Mouse (Mus musculus) ES-E14 (cell line): ENCODE results near the gene Thada. TPM values are rescaled to one million over a fixed set of nuclear protein-coding genes. Genes with fewer than 3 reads are reported as not detected.
A peak's percentile ranks its signal among the peaks of the same experiment; 100 is the strongest.

Experiments
- DNase-seq: peaks from one replicate; pipeline ENCODE4 v3.0.0-alpha.2; 2013; ENCODE audit warnings: low read depth, low spot score
- H3K27ac ChIP-seq: 2 replicates; pipeline ENCODE4 v1.5.1; 2012; ENCODE audit warnings: low read depth, mild to moderate bottlenecking, low read length, moderate library complexity, mixed read lengths; ENCODE audit not compliant: poor library complexity, insufficient read depth, severe bottlenecking
- H3K36me3 ChIP-seq: 2 replicates; pipeline ENCODE4 v1.6.1; 2012; ENCODE audit warnings: mild to moderate bottlenecking, low read length, moderate library complexity, mixed read lengths; ENCODE audit not compliant: control insufficient read depth, poor library complexity, insufficient read depth, severe bottlenecking
- H3K4me1 ChIP-seq, 2 experiments: fragments of 150-350 bp in 1 of 2; sonication (generic) in 1 of 2; 2 replicates each; pipeline ENCODE4 v1.6.1; 2012; ENCODE audit warnings: low read length in 2 of 2, mild to moderate bottlenecking in 1 of 2, mixed read lengths in 1 of 2; ENCODE audit not compliant: control insufficient read depth in 2 of 2, insufficient read depth in 2 of 2, poor library complexity in 1 of 2
- H3K4me3 ChIP-seq, 2 experiments: fragments of 150-350 bp in 1 of 2; sonication (generic) in 1 of 2; 2 replicates each; pipeline ENCODE4 v1.5.1; 2012; ENCODE audit warnings: low read length in 2 of 2, low read depth in 1 of 2, mild to moderate bottlenecking in 1 of 2, mixed read lengths in 1 of 2; ENCODE audit not compliant: insufficient read depth in 1 of 2, poor library complexity in 1 of 2, severe bottlenecking in 1 of 2
- H3K9ac ChIP-seq: 2 replicates; pipeline ENCODE4 v1.6.1; 2012; ENCODE audit warnings: low read depth, mild to moderate bottlenecking, low read length, mixed read lengths; ENCODE audit not compliant: poor library complexity, insufficient read depth, severe bottlenecking
- H3K9me3 ChIP-seq: fragments of 150-350 bp; sonication (generic); 2 replicates; pipeline ENCODE4 v1.6.1; 2012; ENCODE audit warnings: low read depth, mild to moderate bottlenecking, low read length; ENCODE audit not compliant: control insufficient read depth, insufficient read depth
- CHD2 ChIP-seq: IDR thresholded peaks from 2 replicates; pipeline ENCODE4 v1.6.1; 2014; ENCODE audit warnings: mild to moderate bottlenecking, low read depth, low read length, inconsistent platforms
- HCFC1 ChIP-seq: IDR thresholded peaks from 2 replicates; pipeline ENCODE4 v1.6.1; 2012; ENCODE audit warnings: low read length, inconsistent platforms, borderline replicate concordance; ENCODE audit not compliant: insufficient read depth
- MAFK ChIP-seq: IDR thresholded peaks from 2 replicates; pipeline ENCODE4 v1.6.1; 2014; ENCODE audit warnings: mild to moderate bottlenecking, low read depth, low read length, inconsistent platforms; ENCODE audit not compliant: insufficient read depth
- ZC3H11A ChIP-seq: IDR thresholded peaks from 2 replicates; pipeline ENCODE4 v1.6.1; 2012; ENCODE audit warnings: low read depth, mild to moderate bottlenecking, inconsistent platforms, low read length, borderline replicate concordance
- ZNF384 ChIP-seq: IDR thresholded peaks from 2 replicates; pipeline ENCODE4 v1.6.1; 2012; ENCODE audit warnings: low read depth, low read length, inconsistent platforms
- in situ Hi-C, 2 experiments: fragments of 600-800 bp; cut with MboI; formaldehyde crosslinking; loops; one replicate each; pipeline ENCODE4 v1.15.1; 2025; ENCODE audit warnings: low sequenced_read_pairs in 2 of 2, inconsistent platforms in 1 of 2; ENCODE audit not compliant: unreplicated experiment in 2 of 2
- total RNA-seq: library from RNA; depleted of rRNA; stranded (reverse); fragments of 300-350 nt; gene quantifications from 2 replicates; pipeline ENCODE4 v1.2.3, GENCODE M21; 2012

The Thada gene
- total RNA-seq, 1 experiment = 37.4 TPM

DNA sequence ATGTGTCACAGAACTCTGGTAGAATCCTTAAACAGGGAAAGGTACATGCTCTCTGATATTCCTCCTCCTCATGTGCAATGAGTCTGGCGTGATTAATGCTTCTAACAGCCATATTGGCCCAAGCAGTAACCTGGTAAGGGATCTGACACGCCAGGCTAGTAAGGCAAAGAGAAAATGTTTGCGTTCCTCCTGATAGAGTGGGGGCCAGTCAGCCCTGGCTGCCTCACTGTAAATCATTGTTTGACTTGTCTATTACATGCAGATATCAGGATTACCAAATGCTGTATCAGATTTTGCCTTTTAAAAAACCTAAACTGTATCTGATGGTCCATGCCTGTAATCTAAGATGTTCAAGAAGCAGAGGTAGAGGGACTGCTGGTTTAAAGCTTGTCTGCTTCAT lies 252.5 kb downstream of the Thada start:
- no peaks in the 10 kb centered on the region for H3K4me1 ChIP-seq
- H3K4me3 ChIP-seq = no peak overlapping the region
- TF ChIP-seq HCFC1 (no peak), ZNF384 (no peak), CHD2 (no peak), ZC3H11A (no peak), MAFK (no peak)
- H3K36me3 ChIP-seq = peaks cover 8% of the 10 kb centered on the region
- no peak overlapping the region for H3K9ac ChIP-seq
- no peak for DNase-seq
- H3K9me3 ChIP-seq = no peaks in the 10 kb centered on the region
- no peak overlapping the region for H3K27ac ChIP-seq
- in situ Hi-C loops = no loop called here

DNA sequence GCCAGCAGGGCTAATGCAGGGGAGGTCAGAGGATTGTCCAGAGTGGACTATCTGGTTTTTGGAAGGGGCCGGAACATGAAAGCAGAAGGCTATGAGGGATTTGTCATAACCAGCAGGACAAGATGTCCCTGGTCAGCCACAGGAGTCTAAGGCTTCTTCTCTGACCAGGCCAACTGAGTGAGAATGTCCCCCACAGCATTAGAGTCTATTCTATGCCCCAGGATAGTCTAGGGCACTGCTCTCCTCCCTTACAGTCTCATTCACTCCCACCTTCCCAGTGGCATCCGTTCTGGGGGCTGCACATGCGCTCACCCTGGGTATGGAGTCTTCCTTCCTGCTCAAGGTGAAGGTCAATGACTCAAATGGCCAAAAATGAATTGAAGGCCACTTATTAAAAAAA lies 258.4 kb downstream of the Thada start:
- Histone ChIP-seq H3K4me3 (no peak overlapping the region), H3K27ac (no peak overlapping the region), H3K9me3 (no peaks in the 10 kb centered on the region), H3K9ac (no peak overlapping the region), H3K4me1 (peaks cover 0 to 2% of the 10 kb centered on the region in 2 experiments; a peak in 1 of 4 replicates), H3K36me3 (peaks cover 5% of the 10 kb centered on the region)
- no peak for DNase-seq
- TF ChIP-seq HCFC1 = no peak
- no peak for TF ChIP-seq ZC3H11A
- no peak for TF ChIP-seq ZNF384
- TF ChIP-seq MAFK = no peak
- TF ChIP-seq CHD2 = no peak
- in situ Hi-C loops = no loop called here

DNA sequence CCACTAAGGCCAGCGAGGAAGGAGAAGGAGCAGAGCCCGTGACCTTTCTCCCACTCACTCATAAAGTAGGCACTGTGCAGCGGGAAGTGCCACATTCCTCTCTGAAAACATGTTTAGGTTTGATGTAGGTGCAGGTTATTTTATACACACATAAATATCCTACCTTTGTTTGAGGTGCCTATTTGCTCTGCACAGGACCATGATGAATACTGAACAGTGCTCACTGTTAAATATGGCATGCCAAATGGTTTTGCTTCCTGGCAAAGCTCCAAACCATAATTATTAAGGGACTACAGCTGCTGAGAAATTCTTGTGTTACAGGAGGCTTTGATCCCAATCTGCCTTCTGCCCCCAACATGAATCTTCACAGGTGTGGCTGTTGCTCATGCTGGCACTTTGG lies 259.8 kb downstream of the Thada start:
- Histone ChIP-seq H3K4me1 (peaks cover 0 to 2% of the 10 kb centered on the region in 2 experiments; a peak in 1 of 4 replicates), H3K9ac (no peak overlapping the region), H3K4me3 (no peak overlapping the region), H3K9me3 (no peaks in the 10 kb centered on the region), H3K27ac (no peak overlapping the region), H3K36me3 (peaks cover 6% of the 10 kb centered on the region)
- no peak for TF ChIP-seq ZC3H11A
- in situ Hi-C loops = no loop called here
- DNase-seq = no peak

DNA sequence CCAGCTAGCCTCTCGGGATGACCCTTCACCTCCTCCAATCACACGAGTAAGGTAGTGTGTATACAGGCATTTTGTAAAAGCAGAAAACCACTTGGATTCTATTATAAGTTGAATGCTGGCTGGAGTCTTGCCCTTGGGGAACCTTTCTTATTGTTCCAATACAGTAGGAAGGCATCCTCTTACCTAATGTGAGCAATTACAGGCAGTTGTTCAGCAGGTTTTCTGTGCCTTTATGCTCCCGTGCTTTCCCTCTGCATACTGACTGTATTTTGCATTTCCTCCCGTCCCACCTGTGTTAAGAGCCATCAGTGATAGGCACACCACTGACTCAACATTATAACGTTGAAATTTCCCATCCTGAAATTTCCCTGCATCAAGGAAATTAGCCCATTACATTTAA lies 261.0 kb downstream of the Thada start:
- Histone ChIP-seq H3K27ac (no peak overlapping the region), H3K4me3 (no peak overlapping the region), H3K9me3 (no peaks in the 10 kb centered on the region), H3K4me1 (peaks cover 0 to 2% of the 10 kb centered on the region in 2 experiments; a peak in 1 of 4 replicates), H3K9ac (no peak overlapping the region), H3K36me3 (peaks cover 10% of the 10 kb centered on the region)
- TF ChIP-seq MAFK = no peak
- no peak for TF ChIP-seq CHD2
- no peak for TF ChIP-seq HCFC1
- TF ChIP-seq ZC3H11A = no peak
- no peak for TF ChIP-seq ZNF384
- no peak for DNase-seq
- in situ Hi-C loops = no loop called here

DNA sequence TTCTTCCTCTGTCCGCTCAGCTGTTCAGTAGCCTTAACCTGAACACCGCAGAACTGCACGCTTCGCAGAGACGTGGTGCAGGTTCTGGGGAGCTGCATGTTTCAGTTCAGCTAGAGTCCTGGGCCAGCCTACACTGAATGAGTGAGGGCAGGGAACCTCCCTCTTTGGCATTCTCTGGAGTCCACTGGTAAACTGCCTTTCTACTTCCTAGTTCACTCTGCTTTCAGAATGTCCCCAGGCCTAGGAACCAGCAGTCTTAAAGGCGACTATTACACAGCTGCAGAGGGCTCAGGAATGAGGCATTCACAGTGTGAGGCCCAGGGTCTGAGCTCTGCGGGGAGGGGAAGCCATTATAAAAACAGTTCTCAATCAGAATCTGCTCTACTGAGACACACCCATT lies 262.7 kb downstream of the Thada start:
- in situ Hi-C loops = no loop called here
- Histone ChIP-seq H3K36me3 (peaks cover 11% of the 10 kb centered on the region), H3K4me3 (no peak overlapping the region), H3K9me3 (no peaks in the 10 kb centered on the region), H3K27ac (no peak overlapping the region; the same call in 1 of the 2 replicates), H3K9ac (no peak overlapping the region), H3K4me1 (peaks cover 0 to 2% of the 10 kb centered on the region in 2 experiments; a peak in 1 of 4 replicates)
- TF ChIP-seq CHD2 (no peak), ZNF384 (no peak), MAFK (no peak), ZC3H11A (no peak), HCFC1 (no peak)
- peak; percentile 20 for DNase-seq
